10 mouse cellular contexts compared by ENCODE assay signal in genomic region chr5:30525920-30526836, GRCm38 (mm10). TPM values are rescaled to one million over a fixed set of nuclear protein-coding genes. Genes with fewer than 3 reads are reported as not detected.
A peak's percentile ranks its signal among the peaks of the same experiment; 100 is the strongest.
DNase-seq lines count a peak whose midpoint lies in the region; ATAC-seq and TF ChIP-seq lines count a peak whose summit lies in the region.
"Had no signal": no experiment of that assay in that cellular context is flagged by ENCODE, and none has a peak within 500 bp of the region (broad histone marks: within the 10 kb centered on the region; RNA-seq: fewer than 3 reads in every experiment).

No protein-coding gene starts in this region.

- H3K27ac ChIP-seq in liver, embryonic 11.5 days (ENCODE audit: low read depth, low read length) = 0 out of 2 replicates have a peak overlapping the region, but pooled peaks have one; percentile 9
- no peak overlapping the region for H3K27ac ChIP-seq in liver, postnatal 0 days (ENCODE audit: low read depth)
- 0 out of 2 replicates have a peak overlapping the region, but pooled peaks have one; percentile 23 for H3K27ac ChIP-seq in hindbrain, embryonic 16.5 days (ENCODE audit: low read depth, low read length)
- H3K27ac ChIP-seq in neural tube, embryonic 11.5 days (ENCODE audit: low read depth, low read length) = no peak overlapping the region
- H3K27ac ChIP-seq: heart, adult 2 months had no signal

- no peak for TF ChIP-seq EP300 in liver, postnatal 0 days (IDR thresholded peaks at IDR 0.05; ENCODE audit: low read depth)

- no peaks in the 10 kb centered on the region for H3K9me3 ChIP-seq in liver, embryonic 11.5 days (ENCODE audit: control insufficient read depth, low read length)
- no peaks in the 10 kb centered on the region for H3K9me3 ChIP-seq in liver, postnatal 0 days (ENCODE audit: low read length)
- no peaks in the 10 kb centered on the region for H3K9me3 ChIP-seq in hindbrain, embryonic 16.5 days (ENCODE audit: control insufficient read depth, low read length)
- H3K9me3 ChIP-seq in neural tube, embryonic 11.5 days (ENCODE audit: control insufficient read depth, low read length) = no peaks in the 10 kb centered on the region

- H3K36me3 ChIP-seq in liver, embryonic 11.5 days (ENCODE audit: control insufficient read depth, insufficient read depth, low read length) = no peaks in the 10 kb centered on the region
- no peaks in the 10 kb centered on the region for H3K36me3 ChIP-seq in liver, postnatal 0 days (replicated peaks; ENCODE audit: insufficient read depth, low read length)
- no peaks in the 10 kb centered on the region for H3K36me3 ChIP-seq in hindbrain, embryonic 16.5 days (ENCODE audit: control insufficient read depth, insufficient read depth, low read length)
- H3K36me3 ChIP-seq in neural tube, embryonic 11.5 days (ENCODE audit: control insufficient read depth, insufficient read depth, low read length) = no peaks in the 10 kb centered on the region

- H3K4me1 ChIP-seq in liver, embryonic 11.5 days (replicated peaks; ENCODE audit: control insufficient read depth, insufficient read depth, low read length) = peaks cover 4% of the 10 kb centered on the region; the same call in 1 of the 2 replicates
- peaks cover 8% of the 10 kb centered on the region for H3K4me1 ChIP-seq in liver, postnatal 0 days (ENCODE audit: insufficient read depth)
- H3K4me1 ChIP-seq in hindbrain, embryonic 16.5 days (ENCODE audit: control insufficient read depth, insufficient read depth, low read depth, low read length) = peaks cover 5% of the 10 kb centered on the region
- no peaks in the 10 kb centered on the region; the same call in 1 of the 2 replicates for H3K4me1 ChIP-seq in neural tube, embryonic 11.5 days (ENCODE audit: control insufficient read depth, insufficient read depth, low read length)

- H3K4me2 ChIP-seq in liver, embryonic 11.5 days = no peak overlapping the region
- no peak overlapping the region for H3K4me2 ChIP-seq in liver, postnatal 0 days (ENCODE audit: low read depth, low read length)
- H3K4me2 ChIP-seq in hindbrain, embryonic 16.5 days (ENCODE audit: low read length) = no peak overlapping the region
- H3K4me2 ChIP-seq in neural tube, embryonic 11.5 days (ENCODE audit: low read depth) = no peak overlapping the region

- no peak for ATAC-seq in liver, embryonic 11.5 days (replicated peaks; ENCODE audit: low FRiP score)
- ATAC-seq in liver, postnatal 0 days = no peak
- peak; percentile 76 for ATAC-seq in hindbrain, embryonic 16.5 days
- ATAC-seq in neural tube, embryonic 11.5 days (ENCODE audit: insufficient read depth, low FRiP score, low TSS enrichment) = no peak

- H3K4me3 ChIP-seq in liver, embryonic 11.5 days (ENCODE audit: low read depth, low read length) = no peak overlapping the region
- no peak overlapping the region for H3K4me3 ChIP-seq in liver, postnatal 0 days (ENCODE audit: low read depth, low read length)
- H3K4me3 ChIP-seq in hindbrain, embryonic 16.5 days (ENCODE audit: low read length) = no peak overlapping the region
- H3K4me3 ChIP-seq in neural tube, embryonic 11.5 days (ENCODE audit: low read depth, low read length) = no peak overlapping the region
- H3K4me3 ChIP-seq: heart, adult 2 months had no signal

- H3K27me3 ChIP-seq in liver, embryonic 11.5 days (replicated peaks; ENCODE audit: control insufficient read depth, insufficient read depth, low read length) = peaks cover 21% of the 10 kb centered on the region
- H3K27me3 ChIP-seq in liver, postnatal 0 days (ENCODE audit: insufficient read depth, low read length) = no peaks in the 10 kb centered on the region
- no peaks in the 10 kb centered on the region for H3K27me3 ChIP-seq in hindbrain, embryonic 16.5 days (replicated peaks; ENCODE audit: control insufficient read depth, insufficient read depth, low read length)
- no peaks in the 10 kb centered on the region for H3K27me3 ChIP-seq in neural tube, embryonic 11.5 days (ENCODE audit: control insufficient read depth, insufficient read depth, low read length)

- H3K9ac ChIP-seq in liver, embryonic 11.5 days (ENCODE audit: low read depth, low read length) = no peak overlapping the region
- H3K9ac ChIP-seq in liver, postnatal 0 days (replicated peaks) = no peak overlapping the region
- H3K9ac ChIP-seq in hindbrain, embryonic 16.5 days (ENCODE audit: low read depth, low read length) = no peak overlapping the region
- no peak overlapping the region for H3K9ac ChIP-seq in neural tube, embryonic 11.5 days (ENCODE audit: low read length)

- peak; percentile 49 to 71 for DNase-seq in cerebellum, postnatal 10 days
- DNase-seq in cerebellum, adult 9-11 months = no peak
- no peak for DNase-seq in liver, embryonic 11.5 days (ENCODE audit: low spot score)
- no peak for DNase-seq in liver, postnatal 0 days
- peak; percentile 46 for DNase-seq in neural tube, embryonic 11.5 days (ENCODE audit: low spot score)
- no peak for DNase-seq in left cerebral cortex, adult 8-10 months (ENCODE audit: low spot score in 2 of 2)
- no peak for DNase-seq in adrenal gland, adult 2 months

- TF ChIP-seq CTCF in liver, postnatal 0 days (IDR thresholded peaks at IDR 0.05; ENCODE audit: low read depth) = no peak

- 37% methylated on average over 12 of the region's 12 CpGs for WGBS in liver, embryonic 11.5 days
- 54% methylated on average over 12 of the region's 12 CpGs for WGBS in liver, postnatal 0 days (ENCODE audit: insufficient replicate concordance)
- 29% methylated on average over 12 of the region's 12 CpGs for whole genome bisulfite sequencing in hindbrain, embryonic 16.5 days
- WGBS in neural tube, embryonic 11.5 days = 23% methylated on average over 12 of the region's 12 CpGs

RNA-seq across cellular contexts. Expression of gene Cib4, which starts 19.5 kb away (rescaled TPM):
- polyA plus RNA-seq in liver, embryonic 11.5 days (2014; fragmentation: Nextera tagmentation; extraction: Ambion mirVana) = not detected in 2 replicates
- polyA plus RNA-seq in liver, postnatal 0 days (2015; fragmentation: Nextera tagmentation; extraction: Ambion mirVana) = not detected in 2 replicates
- not detected in 2 replicates for polyA plus RNA-seq in hindbrain, embryonic 16.5 days (2015; fragmentation: Nextera tagmentation; extraction: Ambion mirVana)
- not detected in 2 replicates for polyA plus RNA-seq in neural tube, embryonic 11.5 days (2014; fragmentation: Nextera tagmentation; extraction: Ambion mirVana)
- not detected for total RNA-seq in left cerebral cortex, adult 8-10 months (2022)
- total RNA-seq in adrenal gland, adult 2 months (2021) = 1 to 10 TPM in 1 of 2 experiments, under 1 TPM in 1; 0.92 to 2.4 TPM
- 1.7 and 3.4 TPM in 2 replicates for polyA plus RNA-seq in adrenal gland, adult 2 months (2012; rRNA removed)
- total RNA-seq: heart, adult 2 months had no signal
- polyA plus RNA-seq: heart, adult 2 months; liver, embryonic 16.5 days had no signal

Comparison
In these comparisons a context has a peak if more than half of its experiments do, and no peak if none do; other contexts are left out.
1. DNase-seq: peak in cerebellum, postnatal 10 days (2 of 2) and neural tube, embryonic 11.5 days (single experiment); none in cerebellum, adult 9-11 months (single experiment), liver, embryonic 11.5 days (single experiment), liver, postnatal 0 days (single experiment), left cerebral cortex, adult 8-10 months (0 of 2) and adrenal gland, adult 2 months (single experiment).
2. H3K27ac ChIP-seq: peak in liver, embryonic 11.5 days (single experiment) and hindbrain, embryonic 16.5 days (single experiment); none in liver, postnatal 0 days (single experiment) and neural tube, embryonic 11.5 days (single experiment).